Mouse (Mus musculus) adrenal gland, adult (tissue): Measurements from ENCODE around the gene Plcb1.
A peak's percentile ranks its signal among the peaks of the same experiment; 100 is the strongest.

Source experiments
- DNase-seq, 2 experiments: peaks; one replicate each; pipeline ENCODE4 v3.0.0; 2022 to 2023; ENCODE audit warnings: low spot score in 1 of 2; ENCODE audit not compliant: inconsistent age in 2 of 2

Plcb1 gene

GRCm38 (mm10) chr2:135489127-135489526 is 703.3 kb downstream of the Plcb1 start:
- no peak for DNase-seq

- DNase-seq, result peak in 1 of 2 experiments; percentile 38
Measured at GRCm38 (mm10) chr2:135492777-135493176, 706.9 kb downstream of the Plcb1 start.

GRCm38 (mm10) chr2:135496553-135496952 is 710.7 kb downstream of the Plcb1 start:
- DNase-seq, result no peak

- DNase-seq, result no peak
Measured at GRCm38 (mm10) chr2:135497251-135497650, 711.4 kb downstream of the Plcb1 start.

- no peak for DNase-seq
Measured at GRCm38 (mm10) chr2:135500872-135501271, 715.0 kb downstream of the Plcb1 start.

GRCm38 (mm10) chr2:135503328-135503997 is 717.6 kb downstream of the Plcb1 start:
- no peak for DNase-seq

GRCm38 (mm10) chr2:135503998-135504354 is 718.1 kb downstream of the Plcb1 start:
- DNase-seq, result no peak

- DNase-seq, result no peak
Measured at GRCm38 (mm10) chr2:135507111-135507510, 721.2 kb downstream of the Plcb1 start.

GRCm38 (mm10) chr2:135518956-135519355 is 733.1 kb downstream of the Plcb1 start:
- DNase-seq, result no peak
